Mouse (Mus musculus) urinary bladder, postnatal 0 days (tissue): ENCODE data around the gene Eomes. TPM values are rescaled to one million over a fixed set of nuclear protein-coding genes. Genes with fewer than 3 reads are reported as not detected.

Experiments
- polyA plus RNA-seq: library from polyadenylated mRNA; unstranded; fragments of >200 nt; fragmentation: Nextera tagmentation; extraction: Ambion mirVana; gene quantifications from 2 replicates; pipeline ENCODE4 v1.2.1, GENCODE M21; 2015

The Eomes gene
- 0.04 and 0.12 TPM in 2 replicates for polyA plus RNA-seq

DNA sequence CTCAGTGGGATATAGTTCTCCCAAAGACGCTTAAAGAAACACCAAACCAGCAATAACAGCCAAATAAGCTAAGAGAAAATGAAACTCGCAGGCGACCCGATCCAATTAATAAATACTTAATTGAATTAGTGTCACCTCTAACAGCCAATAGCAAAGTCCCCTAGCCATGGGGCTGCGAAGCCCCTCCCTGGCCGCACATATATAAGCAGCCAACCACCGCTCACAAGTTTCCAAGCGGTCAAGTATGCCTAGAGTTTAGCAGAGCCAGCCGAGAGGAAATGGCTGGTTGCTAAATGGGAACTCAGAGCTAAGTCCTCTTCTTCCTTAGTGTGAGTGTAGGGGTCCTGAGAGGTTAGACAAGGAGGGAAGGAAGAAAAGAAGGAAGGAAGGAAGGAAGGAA is at the start of gene Eomes:
Gene Eomes, plus strand, starts transcription at position 252 of the 400 bp plus-strand sequence.

GRCm38 (mm10) chr9:118506020-118506403 is 28.0 kb downstream of the Eomes start, which contains the start of gene Golga4:
TSS of gene Golga4 (plus strand) at chr9:118506267.

Other genes starting within 250 kb of the Eomes start
- gene Golga4, start 28.1 kb downstream of the Eomes start, polyA plus RNA-seq, result 25.6 and 31.3 TPM in 2 replicates
- gene Itga9, start 128.5 kb downstream of the Eomes start, polyA plus RNA-seq, result 11.1 and 14.2 TPM in 2 replicates